Mouse (Mus musculus) stomach, embryonic 16.5 days (tissue): Measurements from ENCODE around the gene Trim63. TPM values are rescaled to one million over a fixed set of nuclear protein-coding genes. Genes with fewer than 3 reads are reported as not detected.

Experiments
- ATAC-seq: fragments of 200-750 bp; cut with Nextera tagmentation; 2 replicates; pipeline ENCODE4 v1.8.0; 2017; ENCODE audit warnings: moderate number of reproducible peaks, moderate TSS enrichment; ENCODE audit not compliant: insufficient read depth, low FRiP score
- H3K27ac ChIP-seq: fragments of 300-500 bp; sonication (generic); 2 replicates; pipeline ENCODE4 v1.5.1; 2014; ENCODE audit warnings: low read length
- H3K27me3 ChIP-seq: fragments of 300-500 bp; sonication (generic); 2 replicates; pipeline ENCODE4 v1.6.1; 2014; ENCODE audit warnings: low read length, control low read depth, mixed read lengths; ENCODE audit not compliant: control insufficient read depth, insufficient read depth
- H3K36me3 ChIP-seq: fragments of 300-500 bp; sonication (generic); 2 replicates; pipeline ENCODE4 v1.6.1; 2014; ENCODE audit warnings: low read length; ENCODE audit not compliant: control insufficient read depth, insufficient read depth
- H3K4me1 ChIP-seq: fragments of 300-500 bp; sonication (generic); 2 replicates; pipeline ENCODE4 v1.6.1; 2014; ENCODE audit warnings: low read length, control low read depth, mixed read lengths; ENCODE audit not compliant: control insufficient read depth, insufficient read depth
- H3K4me2 ChIP-seq: fragments of 300-500 bp; sonication (generic); 2 replicates; pipeline ENCODE4 v1.6.1; 2014; ENCODE audit warnings: low read depth, low read length, mixed read lengths
- H3K4me3 ChIP-seq: fragments of 300-500 bp; sonication (generic); replicated peaks from 2 replicates; pipeline ENCODE4 v1.5.1; 2014; ENCODE audit warnings: mild to moderate bottlenecking, low read length
- H3K9ac ChIP-seq: fragments of 300-500 bp; sonication (generic); 2 replicates; pipeline ENCODE4 v1.6.1; 2014; ENCODE audit warnings: low read length
- H3K9me3 ChIP-seq: fragments of 300-500 bp; sonication (generic); replicated peaks from 2 replicates; pipeline ENCODE4 v1.6.1; 2016; ENCODE audit warnings: low read length, control low read depth; ENCODE audit not compliant: control insufficient read depth
- WGBS: fragments of 180-500 bp; shearing (Covaris S2); extraction: QIAGEN DNeasy Blood & Tissue Kit; methylation state at CpG from one replicate; pipeline ENCODE4 v1.1.7; 2014; 5-methylcytosine and 5-hydroxymethylcytosine counted together
- polyA plus RNA-seq: library from polyadenylated mRNA; unstranded; fragments of >200 nt; fragmentation: Nextera tagmentation; extraction: Ambion mirVana; gene quantifications from 2 replicates; pipeline ENCODE4 v1.2.1, GENCODE M21; 2015

The Trim63 gene
- polyA plus RNA-seq, 1 experiment from 2014 or later, result 1.4 TPM

DNA sequence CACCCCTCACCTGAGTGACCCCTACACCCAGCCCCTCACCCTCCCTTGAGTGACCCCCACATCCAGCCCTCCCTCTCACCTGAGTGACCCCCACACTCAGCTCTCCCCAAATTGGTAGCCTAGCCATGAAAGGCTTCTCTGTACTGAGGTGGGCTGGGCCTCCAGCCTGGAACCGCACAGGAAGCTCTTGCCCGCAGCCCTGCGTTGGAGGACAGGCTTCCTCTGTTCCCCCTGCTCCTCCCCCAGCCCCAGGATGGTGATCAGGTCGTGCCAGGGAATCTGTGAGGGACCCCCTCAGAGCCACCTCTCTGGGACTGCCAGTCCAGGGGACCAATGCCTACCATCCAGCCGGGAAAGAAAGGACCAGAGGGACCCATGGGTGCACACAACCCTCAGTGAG, 50.4 kb downstream of the Trim63 start:
- peaks cover 2% of the 10 kb centered on the region for H3K27me3 ChIP-seq
- H3K27ac ChIP-seq, result no peak overlapping the region
- no peak overlapping the region for H3K4me3 ChIP-seq
- H3K36me3 ChIP-seq, result no peaks in the 10 kb centered on the region
- 24% methylated on average over 5 of the region's 5 CpGs for WGBS
- no peak overlapping the region for H3K9ac ChIP-seq
- no peak for ATAC-seq
- no peaks in the 10 kb centered on the region for H3K9me3 ChIP-seq
- H3K4me1 ChIP-seq, result no peaks in the 10 kb centered on the region; the same call in 1 of the 2 replicates
- no peak overlapping the region for H3K4me2 ChIP-seq

- Histone ChIP-seq H3K27ac (no peak overlapping the region), H3K27me3 (peaks cover 22% of the 10 kb centered on the region), H3K9me3 (no peaks in the 10 kb centered on the region), H3K36me3 (no peaks in the 10 kb centered on the region), H3K9ac (peak overlapping the region; percentile 58), H3K4me1 (peaks cover 18% of the 10 kb centered on the region), H3K4me3 (peak overlapping the region; percentile 59), H3K4me2 (peak overlapping the region; percentile 96)
- ATAC-seq, result no peak
- 2% methylated on average over 18 of the region's 18 CpGs for WGBS
These were observed 55.8 kb downstream of the Trim63 start for GRCm38 (mm10) chr4:134370649-134371221.

DNA sequence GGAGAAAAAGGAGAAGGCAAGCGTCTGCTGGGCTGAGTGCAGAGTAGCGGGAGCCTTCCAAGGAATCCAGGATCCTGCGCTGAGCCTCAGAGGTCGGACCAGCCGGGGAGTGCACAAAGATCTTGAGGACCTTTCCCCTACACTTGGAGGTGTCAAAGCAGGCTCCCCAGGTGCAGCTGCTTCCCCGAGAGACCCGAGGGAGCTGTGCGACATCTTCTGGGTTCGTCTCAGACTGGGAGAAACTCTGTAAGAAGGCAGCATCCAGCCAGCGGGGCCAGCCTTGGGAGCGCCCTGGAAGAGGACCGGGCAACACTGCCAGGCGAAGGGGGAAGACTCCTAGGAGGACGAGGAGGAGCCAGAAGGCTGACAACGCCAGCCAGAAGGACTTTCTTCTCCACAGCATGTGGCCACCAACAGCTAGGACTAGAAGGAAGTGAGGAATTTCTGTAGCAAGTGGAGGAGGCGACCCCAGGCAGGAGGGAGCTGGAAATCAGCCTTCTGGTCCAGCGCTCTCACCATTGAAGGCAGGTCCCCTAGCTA, 56.5 kb downstream of the Trim63 start:
- under 1% methylated on average over 17 of the region's 17 CpGs for WGBS
- H3K9ac ChIP-seq, result peak overlapping the region; percentile 58

GRCm38 (mm10) chr4:134372294-134372747, 57.4 kb downstream of the Trim63 start:
- no peaks in the 10 kb centered on the region for H3K36me3 ChIP-seq
- H3K4me1 ChIP-seq, result peaks cover 18% of the 10 kb centered on the region
- ATAC-seq, result peak; percentile 81
- peak overlapping the region; percentile 66 for H3K9ac ChIP-seq
- no peaks in the 10 kb centered on the region for H3K9me3 ChIP-seq
- H3K27me3 ChIP-seq, result peaks cover 22% of the 10 kb centered on the region
- H3K4me2 ChIP-seq, result peak overlapping the region; percentile 96
- under 1% methylated on average over 16 of the region's 16 CpGs for WGBS
- no peak overlapping the region for H3K27ac ChIP-seq
- peak overlapping the region; percentile 59 for H3K4me3 ChIP-seq

More for the DNA sequence above, 56.5 kb downstream of the Trim63 start:
- Histone ChIP-seq H3K4me2 (peak overlapping the region; percentile 96), H3K4me1 (peaks cover 18% of the 10 kb centered on the region), H3K27ac (no peak overlapping the region), H3K27me3 (peaks cover 22% of the 10 kb centered on the region), H3K4me3 (peak overlapping the region; percentile 59), H3K9me3 (no peaks in the 10 kb centered on the region), H3K36me3 (no peaks in the 10 kb centered on the region)
- no peak for ATAC-seq

GRCm38 (mm10) chr4:134373295-134373694, 58.4 kb downstream of the Trim63 start:
- Histone ChIP-seq H3K36me3 (no peaks in the 10 kb centered on the region), H3K27me3 (peaks cover 22% of the 10 kb centered on the region), H3K4me1 (peaks cover 18% of the 10 kb centered on the region), H3K27ac (no peak overlapping the region), H3K9me3 (no peaks in the 10 kb centered on the region), H3K4me2 (no peak overlapping the region), H3K9ac (no peak overlapping the region), H3K4me3 (no peak overlapping the region)
- no peak for ATAC-seq
- WGBS, result 84% methylated on average over 8 of the region's 8 CpGs

- Histone ChIP-seq H3K4me3 (no peak overlapping the region), H3K36me3 (no peaks in the 10 kb centered on the region), H3K4me2 (no peak overlapping the region), H3K4me1 (peaks cover 23% of the 10 kb centered on the region), H3K27me3 (peaks cover 22% of the 10 kb centered on the region), H3K27ac (no peak overlapping the region), H3K9me3 (no peaks in the 10 kb centered on the region), H3K9ac (no peak overlapping the region)
- ATAC-seq, result no peak
- WGBS, result 57% methylated on average over 1 of the region's 1 CpGs
These were observed 59.4 kb downstream of the Trim63 start for GRCm38 (mm10) chr4:134374306-134374705.

DNA sequence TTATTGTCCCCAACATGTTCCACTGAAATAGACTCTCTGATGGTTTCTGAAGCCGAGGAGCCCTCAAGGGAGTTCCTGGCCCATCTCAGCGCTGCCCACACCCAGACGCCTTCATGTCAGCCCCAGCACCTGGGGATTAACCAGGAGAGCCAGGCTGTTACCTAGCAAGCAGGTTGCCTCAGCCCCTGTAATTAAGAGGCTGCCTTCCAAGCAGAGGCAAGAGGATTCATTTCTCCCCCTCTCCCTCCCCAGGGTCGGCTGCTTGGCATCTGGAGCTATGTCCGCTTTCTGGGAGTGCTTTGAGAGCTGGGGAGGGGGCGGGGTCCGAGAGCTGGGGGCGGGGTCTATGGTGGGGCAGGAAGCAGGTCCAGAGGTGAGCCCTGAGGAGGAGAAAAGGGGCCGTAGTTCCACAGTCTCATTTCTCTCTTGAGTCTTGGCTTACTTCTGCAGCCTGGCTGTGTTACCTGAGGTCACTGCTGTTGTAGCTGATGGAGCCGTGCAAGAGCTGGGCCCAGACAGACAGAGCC, 63.2 kb downstream of the Trim63 start:
- peaks cover 4% of the 10 kb centered on the region; the same call in 1 of the 2 replicates for H3K4me1 ChIP-seq
- ATAC-seq, result no peak
- no peak overlapping the region for H3K9ac ChIP-seq
- 37% methylated on average over 10 of the region's 10 CpGs for WGBS
- no peak overlapping the region for H3K4me3 ChIP-seq
- no peaks in the 10 kb centered on the region for H3K9me3 ChIP-seq
- H3K27ac ChIP-seq, result no peak overlapping the region
- no peaks in the 10 kb centered on the region for H3K27me3 ChIP-seq
- H3K36me3 ChIP-seq, result no peaks in the 10 kb centered on the region
- H3K4me2 ChIP-seq, result no peak overlapping the region

Other genes with a start within 250 kb of the Trim63 start
- gene Cd52, start 220.0 kb upstream of the Trim63 start, polyA plus RNA-seq, result 25.8 and 44.2 TPM in 2 replicates
- 6.4 and 7.0 TPM in 2 replicates for gene Ubxn11, start 212.6 kb upstream of the Trim63 start, polyA plus RNA-seq
- 397 and 438 TPM in 2 replicates for gene Sh3bgrl3, start 186.3 kb upstream of the Trim63 start, polyA plus RNA-seq
- gene Cep85, start 128.0 kb upstream of the Trim63 start, polyA plus RNA-seq, result 110 and 113 TPM in 2 replicates
- not detected in 2 replicates for gene Gm7534, start 112.1 kb upstream of the Trim63 start, polyA plus RNA-seq
- gene Catsper4, start 87.7 kb upstream of the Trim63 start, polyA plus RNA-seq, result 0.30 and 0.55 TPM in 2 replicates
- gene Cnksr1, start 76.7 kb upstream of the Trim63 start, polyA plus RNA-seq, result 10.7 and 13.4 TPM in 2 replicates
- 0.26 and 0.45 TPM in 2 replicates for gene E130218I03Rik, start 71.5 kb upstream of the Trim63 start, polyA plus RNA-seq
- gene Zfp593, start 69.5 kb upstream of the Trim63 start, polyA plus RNA-seq, result 12.9 and 13.0 TPM in 2 replicates
- not detected in 2 replicates for gene Gm30191, start 68.2 kb upstream of the Trim63 start, polyA plus RNA-seq
- 3.2 and 3.5 TPM in 2 replicates for gene Grrp1, start 61.0 kb upstream of the Trim63 start, polyA plus RNA-seq
- gene Pdik1l, start 27.2 kb upstream of the Trim63 start, polyA plus RNA-seq, result 17.7 and 19.0 TPM in 2 replicates
- 0.91 and 1.1 TPM in 2 replicates for gene Slc30a2, start 28.1 kb downstream of the Trim63 start, polyA plus RNA-seq
- gene Extl1, start 68.7 kb downstream of the Trim63 start, polyA plus RNA-seq, result 1.7 and 2.1 TPM in 2 replicates
- 24.7 and 24.8 TPM in 2 replicates for gene Pafah2, start 81.2 kb downstream of the Trim63 start, polyA plus RNA-seq
- gene Stmn1, start 153.2 kb downstream of the Trim63 start, polyA plus RNA-seq, result 1,080 and 1,153 TPM in 2 replicates
- 11.7 and 12.0 TPM in 2 replicates for gene Paqr7, start 181.6 kb downstream of the Trim63 start, polyA plus RNA-seq
- gene Aunip, start 195.9 kb downstream of the Trim63 start, polyA plus RNA-seq, result 10.0 and 11.8 TPM in 2 replicates
- gene Mtfr1l, start 220.3 kb downstream of the Trim63 start, polyA plus RNA-seq, result 89.1 and 95.1 TPM in 2 replicates
- gene Selenon, start 237.0 kb downstream of the Trim63 start, polyA plus RNA-seq, result 7.9 and 8.0 TPM in 2 replicates